Mouse (Mus musculus): Measurements from ENCODE around the gene Lrrc3.

DNA sequence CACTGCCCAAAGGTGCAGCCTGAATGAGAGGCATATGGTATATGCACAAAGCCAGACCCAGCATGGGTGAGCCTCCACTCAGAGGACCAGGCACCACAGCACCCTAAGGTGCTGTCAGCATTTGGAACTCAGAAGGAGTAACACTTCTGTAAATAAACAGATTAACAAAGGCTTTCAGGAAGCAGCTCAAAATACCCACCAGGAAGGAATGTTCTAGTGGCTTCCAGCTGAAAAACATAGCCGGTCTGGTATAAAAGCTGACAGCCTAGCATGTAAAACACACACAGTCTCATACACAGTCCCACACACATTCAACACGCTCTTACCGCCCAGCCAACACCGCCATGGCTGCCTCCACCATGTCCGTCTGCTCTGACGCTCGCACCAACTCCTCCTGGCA lies 40.7 kb downstream of the Lrrc3 start, which contains the start of gene Gm3285:
- no peak for TF ChIP-seq CTCF (IDR thresholded peaks at IDR 0.05; ENCODE audit: control insufficient read depth, insufficient read depth, low read length)
- TF ChIP-seq POLR2A (IDR thresholded peaks at IDR 0.05; ENCODE audit: borderline replicate concordance, control insufficient read depth, low read depth, low read length), result no peak
